Mouse (Mus musculus) ES-Bruce4 (cell line): Measurements from ENCODE around the gene Usp39.

ENCODE experiments used
- CTCF ChIP-seq: IDR thresholded peaks from one replicate; pipeline ENCODE4 v1.8.1; 2011; ENCODE audit warnings: low read depth, low read length
- POLR2A ChIP-seq: IDR thresholded peaks from one replicate; pipeline ENCODE4 v1.8.1; 2011; ENCODE audit warnings: low read length; ENCODE audit not compliant: insufficient read depth

- no peak for TF ChIP-seq CTCF
- no peak for TF ChIP-seq POLR2A
Observed at GRCm38 (mm10) chr6:72374820-72375563, 30.0 kb upstream of the Usp39 start.
